Mouse (Mus musculus) bone marrow macrophage, adult 2 months (primary cell): ENCODE results near the gene BC003965.

Experiments
- CTCF ChIP-seq: IDR thresholded peaks from 2 replicates; pipeline ENCODE4 v1.5.1; 2012; ENCODE audit warnings: low read depth, mild to moderate bottlenecking, low read length, moderate library complexity
- POLR2A ChIP-seq: IDR thresholded peaks from 2 replicates; pipeline ENCODE4 v1.6.1; 2012; ENCODE audit warnings: mild to moderate bottlenecking, low read depth, low read length, borderline replicate concordance

- TF ChIP-seq CTCF (no peak), POLR2A (no peak)
These were observed 11.8 kb upstream of the BC003965 start for GRCm38 (mm10) chr17:25172558-25172957.
